Mouse (Mus musculus): ENCODE data around the gene Zfyve27. TPM values are rescaled to one million over a fixed set of nuclear protein-coding genes. Genes with fewer than 3 reads are reported as not detected.

Zfyve27 gene
- polyA plus RNA-seq, 1 experiment from 2014 or later: 15.2 TPM

Other genes with a start within 250 kb of the Zfyve27 start
- 101 and 109 TPM in 2 replicates for gene Exosc1, start 230.5 kb upstream of the Zfyve27 start, polyA plus RNA-seq (2014; fragmentation: Nextera tagmentation; extraction: Ambion mirVana)
- gene Zdhhc16, start 230.5 kb upstream of the Zfyve27 start, polyA plus RNA-seq (2014; fragmentation: Nextera tagmentation; extraction: Ambion mirVana): 58.9 and 63.0 TPM in 2 replicates
- 27.9 and 29.1 TPM in 2 replicates for gene Mms19, start 182.8 kb upstream of the Zfyve27 start, polyA plus RNA-seq (2014; fragmentation: Nextera tagmentation; extraction: Ambion mirVana)
- 6.7 and 7.3 TPM in 2 replicates for gene Ubtd1, start 182.2 kb upstream of the Zfyve27 start, polyA plus RNA-seq (2014; fragmentation: Nextera tagmentation; extraction: Ambion mirVana)
- not detected in 2 replicates for gene Ankrd2, start 128.0 kb upstream of the Zfyve27 start, polyA plus RNA-seq (2014; fragmentation: Nextera tagmentation; extraction: Ambion mirVana)
- 8.1 and 10.1 TPM in 2 replicates for gene Hoga1, start 118.3 kb upstream of the Zfyve27 start, polyA plus RNA-seq (2014; fragmentation: Nextera tagmentation; extraction: Ambion mirVana)
- gene 4933411K16Rik, start 111.7 kb upstream of the Zfyve27 start, polyA plus RNA-seq (2014; fragmentation: Nextera tagmentation; extraction: Ambion mirVana): 0.13 and 0.40 TPM in 2 replicates
- gene Morn4, start 77.6 kb upstream of the Zfyve27 start, polyA plus RNA-seq (2014; fragmentation: Nextera tagmentation; extraction: Ambion mirVana): 9.3 and 10.5 TPM in 2 replicates
- 17.6 and 18.1 TPM in 2 replicates for gene Pi4k2a, start 73.5 kb upstream of the Zfyve27 start, polyA plus RNA-seq (2014; fragmentation: Nextera tagmentation; extraction: Ambion mirVana)
- gene Avpi1, start 34.9 kb upstream of the Zfyve27 start, polyA plus RNA-seq (2014; fragmentation: Nextera tagmentation; extraction: Ambion mirVana): 19.9 and 21.6 TPM in 2 replicates
- gene Marveld1, start 16.6 kb upstream of the Zfyve27 start, polyA plus RNA-seq (2014; fragmentation: Nextera tagmentation; extraction: Ambion mirVana): 4.3 and 5.4 TPM in 2 replicates
- 3.5 and 5.2 TPM in 2 replicates for gene Sfrp5, start 38.3 kb downstream of the Zfyve27 start, polyA plus RNA-seq (2014; fragmentation: Nextera tagmentation; extraction: Ambion mirVana)
- not detected in 2 replicates for gene Golga7b, start 83.6 kb downstream of the Zfyve27 start, polyA plus RNA-seq (2014; fragmentation: Nextera tagmentation; extraction: Ambion mirVana)

Data from liver, embryonic 11.5 days (tissue).